Mouse (Mus musculus) liver, adult (tissue): ENCODE measurements around the gene Adrm1.

Source experiments
- GATA4 ChIP-seq: IDR thresholded peaks from 2 replicates; pipeline ENCODE4 v1.6.1; 2014; ENCODE audit warnings: mild to moderate bottlenecking, low read length; ENCODE audit not compliant: insufficient replicate concordance

Adrm1 gene

GRCm38 (mm10) chr2:180173163-180173562 is 1.9 kb downstream of the Adrm1 start:
- TF ChIP-seq GATA4, result no peak

GRCm38 (mm10) chr2:180174121-180174520 is 2.8 kb downstream of the Adrm1 start:
- no peak for TF ChIP-seq GATA4

- TF ChIP-seq GATA4, result no peak
These were observed 4.4 kb downstream of the Adrm1 start for GRCm38 (mm10) chr2:180175725-180176124.

- no peak for TF ChIP-seq GATA4
These were observed 10.3 kb downstream of the Adrm1 start for GRCm38 (mm10) chr2:180181542-180181941.

GRCm38 (mm10) chr2:180184011-180184751 is 12.9 kb downstream of the Adrm1 start:
- no peak for TF ChIP-seq GATA4

DNA sequence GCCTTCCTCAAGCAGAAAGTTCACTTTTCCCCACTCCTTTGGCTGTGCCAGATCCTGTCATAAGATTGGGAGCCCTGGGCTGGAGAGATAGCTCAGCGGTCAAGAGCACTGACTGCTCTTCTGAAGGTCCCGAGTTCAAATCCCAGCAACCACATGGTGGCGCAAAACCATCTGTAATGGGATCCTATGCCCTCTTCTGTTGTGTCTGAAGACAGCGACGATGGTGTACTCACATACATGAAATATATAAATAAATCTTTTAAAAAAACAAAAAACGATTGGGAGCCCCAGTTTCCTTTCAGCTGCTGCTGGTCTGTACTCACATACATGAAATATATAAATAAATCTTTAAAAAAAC is 13.4 kb downstream of the Adrm1 start:
- no peak for TF ChIP-seq GATA4

GRCm38 (mm10) chr2:180185686-180186085 is 14.4 kb downstream of the Adrm1 start:
- TF ChIP-seq GATA4, result no peak

DNA sequence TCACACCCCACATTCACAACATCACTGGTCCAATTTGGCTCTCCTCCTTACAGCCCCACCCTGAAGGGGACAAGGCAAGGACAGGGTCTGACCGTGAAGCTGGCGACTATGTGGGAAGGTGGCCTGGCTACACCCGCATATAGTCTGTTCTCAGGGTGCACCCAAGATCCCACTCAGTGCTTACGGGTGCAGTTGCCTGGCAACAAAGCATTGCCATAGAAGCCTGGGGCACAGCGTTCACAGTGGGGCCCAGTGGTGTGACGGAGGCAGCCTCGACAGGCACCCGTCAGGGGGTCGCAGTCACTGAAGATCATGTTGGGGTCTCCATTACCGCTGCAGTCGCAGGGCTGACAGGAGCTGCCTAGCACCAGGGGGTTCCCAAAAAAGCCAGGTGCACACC is 16.1 kb downstream of the Adrm1 start:
- no peak for TF ChIP-seq GATA4

DNA sequence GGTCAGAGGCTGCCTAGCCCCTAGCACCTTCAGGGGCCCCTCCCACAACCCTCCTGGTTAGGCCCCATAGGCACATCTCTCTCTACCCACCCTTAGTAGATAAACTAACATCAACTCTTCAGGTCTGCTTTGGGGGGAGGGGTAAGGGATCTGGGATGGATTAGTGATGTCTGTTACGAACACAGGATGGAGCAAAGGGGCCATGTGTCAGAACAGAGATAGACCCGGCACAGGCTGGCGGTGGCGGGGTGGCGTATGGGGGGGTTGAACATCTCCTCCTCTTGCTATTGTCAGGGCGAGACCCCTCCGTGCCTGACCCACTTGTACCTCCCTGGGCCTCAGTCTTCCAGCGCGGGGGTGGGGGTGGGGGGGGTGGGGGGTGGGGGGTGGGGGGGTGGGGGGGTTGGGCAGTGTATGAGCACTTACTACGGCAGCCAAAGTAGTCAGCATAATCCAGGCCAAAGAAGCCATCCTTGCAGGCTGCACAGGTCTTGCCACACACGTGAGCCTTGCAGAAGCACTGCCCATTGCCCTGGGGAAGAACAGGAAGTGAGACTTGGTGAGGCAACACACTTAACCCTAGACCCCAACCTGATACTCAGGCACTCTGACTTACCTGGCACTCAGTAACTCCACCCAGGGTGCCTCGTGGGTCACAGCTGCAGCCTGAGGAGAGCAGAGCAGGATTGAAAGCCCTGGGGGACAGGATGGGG is 25.5 kb downstream of the Adrm1 start:
- TF ChIP-seq GATA4, result no peak

GRCm38 (mm10) chr2:180197323-180198037 is 26.2 kb downstream of the Adrm1 start:
- no peak for TF ChIP-seq GATA4

GRCm38 (mm10) chr2:180198782-180199181 is 27.5 kb downstream of the Adrm1 start:
- no peak for TF ChIP-seq GATA4

GRCm38 (mm10) chr2:180200681-180201080 is 29.4 kb downstream of the Adrm1 start:
- TF ChIP-seq GATA4, result no peak

DNA sequence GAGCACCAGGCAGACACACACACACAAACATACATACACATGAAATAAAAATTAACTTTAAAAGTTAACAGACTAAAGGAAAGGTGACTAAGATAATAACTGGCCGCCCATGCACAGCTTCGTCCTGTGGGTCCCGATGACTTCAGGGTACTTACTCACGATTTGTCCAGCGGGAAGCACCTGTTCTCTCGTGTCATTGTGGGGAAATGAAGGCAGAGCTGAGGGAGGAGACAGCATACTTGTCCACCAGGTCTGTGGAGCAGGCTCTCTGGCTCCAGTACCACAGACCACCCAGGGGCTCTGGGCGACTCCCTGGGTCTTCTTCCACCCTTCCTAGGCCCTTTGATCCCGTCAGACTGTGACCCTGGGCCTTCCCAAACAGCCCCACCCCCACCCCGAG is 30.0 kb downstream of the Adrm1 start:
- TF ChIP-seq GATA4, result no peak

DNA sequence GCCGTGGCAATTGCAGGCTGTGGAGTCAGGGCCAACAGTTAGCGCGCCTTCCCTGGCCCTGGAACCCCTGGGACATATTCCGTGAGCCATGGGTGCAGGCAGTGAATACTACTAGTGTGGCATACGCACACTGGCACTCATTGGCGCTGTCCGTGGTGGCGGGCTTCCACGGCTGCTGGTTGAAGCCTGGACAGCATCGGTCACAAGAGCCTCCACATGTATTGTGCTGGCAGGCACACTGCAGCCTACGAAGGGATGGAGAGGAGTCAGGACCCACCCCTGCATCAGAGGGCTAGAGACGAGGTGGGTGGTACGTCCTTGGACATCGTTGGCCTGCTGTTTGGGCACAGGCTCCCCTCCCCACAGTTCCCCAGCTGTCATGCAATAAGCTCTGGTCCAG is 31.0 kb downstream of the Adrm1 start:
- no peak for TF ChIP-seq GATA4

- TF ChIP-seq GATA4, result no peak
These were observed 31.5 kb downstream of the Adrm1 start for GRCm38 (mm10) chr2:180202805-180203204.

- no peak for TF ChIP-seq GATA4
These were observed 33.2 kb downstream of the Adrm1 start for GRCm38 (mm10) chr2:180204501-180204900.
